Mouse (Mus musculus) cerebellum, adult 2 months (tissue): ENCODE measurements around the gene Inpp5d.

ENCODE experiments used
- CTCF ChIP-seq: fragments of 200-500 bp; IDR thresholded peaks from 2 replicates; pipeline ENCODE4 v1.5.1; 2011; ENCODE audit warnings: low read depth, mild to moderate bottlenecking, control low read depth, low read length, moderate library complexity, borderline replicate concordance; ENCODE audit not compliant: insufficient read depth
- POLR2A ChIP-seq: fragments of 200-500 bp; IDR thresholded peaks from 2 replicates; pipeline ENCODE4 v1.6.1; 2011; ENCODE audit warnings: low read length, control low read depth, borderline replicate concordance; ENCODE audit not compliant: insufficient read depth

DNA sequence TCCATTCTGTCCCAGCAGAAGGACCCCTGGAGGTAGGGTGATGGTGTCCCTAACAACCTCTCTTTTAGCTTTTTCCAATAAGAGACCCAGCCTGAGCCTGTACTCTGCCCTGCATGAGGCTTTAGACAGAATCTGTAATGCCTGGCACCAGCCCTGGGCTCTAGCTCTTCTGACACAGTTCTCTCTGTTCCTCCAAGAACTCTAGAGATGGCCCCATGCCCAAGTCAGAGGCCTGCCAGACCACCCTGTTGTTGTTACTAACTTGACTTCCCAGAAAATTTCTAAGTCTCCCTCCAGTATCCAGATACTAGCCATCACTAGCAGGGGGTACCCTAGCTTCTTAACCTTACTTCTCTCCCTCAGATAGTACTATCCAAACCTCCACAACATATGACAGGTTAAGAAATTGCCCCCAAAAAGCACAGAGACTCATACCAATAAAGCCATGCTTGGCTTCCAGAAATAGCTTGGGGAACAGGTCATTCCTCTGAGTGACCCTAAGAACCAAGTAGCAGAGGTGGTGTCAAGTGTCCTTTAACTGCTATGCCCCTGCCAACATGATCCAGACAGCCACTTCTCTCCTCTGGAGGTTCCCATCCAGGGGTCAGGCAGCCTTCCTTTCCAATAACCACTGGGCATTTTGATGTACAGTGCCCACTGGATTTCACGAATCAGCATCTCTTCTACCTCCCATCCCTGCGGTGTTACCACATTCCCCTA lies 5.4 kb upstream of the Inpp5d start:
- TF ChIP-seq CTCF (no peak), POLR2A (no peak)
